Mouse (Mus musculus) E14TG2a.4 (cell line): ENCODE results near the gene Zfp300.

Experiments used
- CTCF ChIP-seq: conservative IDR thresholded peaks from 2 replicates; pipeline ENCODE4 v1.5.1; 2014; ENCODE audit warnings: low read length
- NANOG ChIP-seq: IDR thresholded peaks from 2 replicates; pipeline ENCODE4 v1.6.1; 2014; ENCODE audit warnings: borderline replicate concordance, low read length, mixed read lengths
- POU5F1 ChIP-seq: IDR thresholded peaks from 2 replicates; pipeline ENCODE4 v1.6.1; 2014; ENCODE audit warnings: low read length, borderline replicate concordance

DNA sequence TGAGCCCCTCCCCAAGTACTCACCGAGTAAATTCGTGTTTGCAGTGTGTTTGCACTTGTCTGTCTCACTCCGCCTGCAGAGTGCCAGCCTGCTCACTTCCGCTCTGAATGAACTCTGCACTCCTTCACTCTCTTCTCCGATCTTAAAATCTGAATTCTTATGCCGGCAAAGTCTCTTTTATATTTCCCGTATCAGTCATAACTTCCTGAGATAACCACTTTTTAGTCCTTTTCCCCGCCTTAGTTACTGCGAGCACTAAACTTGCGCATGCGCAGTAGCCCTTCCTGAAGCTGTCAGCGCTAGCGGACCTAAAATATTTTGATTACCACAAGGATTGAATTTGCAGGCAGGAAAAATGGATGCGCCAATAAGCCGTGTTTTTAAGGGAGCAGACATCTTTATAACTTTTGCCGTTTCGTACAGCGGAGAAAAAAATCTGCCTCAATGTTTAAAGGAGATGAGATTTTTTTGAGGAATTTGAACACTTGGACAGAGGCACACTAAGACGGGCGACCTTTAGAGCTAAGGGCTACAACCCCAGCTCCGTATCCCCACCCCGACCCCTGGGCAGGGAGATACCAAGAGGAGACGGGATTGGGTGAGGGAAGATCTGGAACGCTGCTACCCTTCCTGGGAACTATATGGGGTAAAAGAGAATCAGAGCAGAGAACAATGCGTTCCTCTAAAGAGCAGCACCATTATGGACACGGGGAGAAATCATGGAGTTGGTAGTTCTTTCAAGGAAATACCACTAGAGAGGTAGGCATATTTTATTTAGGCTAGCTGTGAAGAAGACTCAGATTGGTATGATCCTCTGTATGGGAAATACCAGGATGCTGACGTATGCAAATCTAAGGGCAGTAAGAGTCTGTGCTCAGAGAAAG, at the start of gene Zfp300:
- TF ChIP-seq CTCF (no peak), POU5F1 (no peak), NANOG (no peak)
